Mouse (Mus musculus) large intestine, adult 2 months (tissue): Measurements from ENCODE around the gene Gpr146. TPM values are rescaled to one million over a fixed set of nuclear protein-coding genes. Genes with fewer than 3 reads are reported as not detected.
A peak's percentile ranks its signal among the peaks of the same experiment; 100 is the strongest.

Source experiments
- DNase-seq: peaks from one replicate; pipeline ENCODE4 v3.0.0-alpha.2; 2012; ENCODE audit warnings: low read depth, low spot score
- WGBS: fragments of 180-500 bp; shearing (Covaris S2); methylation state at CpG from one replicate; pipeline ENCODE4 v1.1.7; 2018; 5-methylcytosine and 5-hydroxymethylcytosine counted together
- polyA plus RNA-seq: library from polyadenylated mRNA; depleted of rRNA; stranded (reverse); fragments of >200 nt; gene quantifications from 2 replicates; pipeline ENCODE4 v1.2.3, GENCODE M21; 2012

Gpr146 gene
- polyA plus RNA-seq, 1 experiment: 4.4 TPM

DNA sequence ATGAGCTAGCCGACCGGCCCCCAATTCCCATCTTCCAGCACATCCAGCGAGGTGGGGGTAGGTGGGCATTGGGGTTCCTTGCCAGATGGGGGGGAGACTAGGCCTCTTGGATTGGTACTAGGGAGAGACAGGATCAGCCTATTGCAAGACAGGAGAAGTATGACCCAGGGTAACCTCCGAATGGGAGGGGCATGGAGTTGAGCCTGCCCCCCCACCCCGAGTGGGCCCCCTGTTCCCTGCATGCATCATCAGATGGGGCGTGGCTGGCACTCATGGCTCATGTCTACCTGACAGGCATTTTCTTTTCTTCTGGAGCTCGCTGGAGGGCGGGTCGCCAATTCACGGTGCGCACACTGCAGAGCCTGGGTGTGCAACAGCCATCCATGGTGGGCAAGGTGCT is 23.6 kb upstream of the Gpr146 start:
- 38% methylated on average over 11 of the region's 11 CpGs for WGBS
- no peak for DNase-seq

DNA sequence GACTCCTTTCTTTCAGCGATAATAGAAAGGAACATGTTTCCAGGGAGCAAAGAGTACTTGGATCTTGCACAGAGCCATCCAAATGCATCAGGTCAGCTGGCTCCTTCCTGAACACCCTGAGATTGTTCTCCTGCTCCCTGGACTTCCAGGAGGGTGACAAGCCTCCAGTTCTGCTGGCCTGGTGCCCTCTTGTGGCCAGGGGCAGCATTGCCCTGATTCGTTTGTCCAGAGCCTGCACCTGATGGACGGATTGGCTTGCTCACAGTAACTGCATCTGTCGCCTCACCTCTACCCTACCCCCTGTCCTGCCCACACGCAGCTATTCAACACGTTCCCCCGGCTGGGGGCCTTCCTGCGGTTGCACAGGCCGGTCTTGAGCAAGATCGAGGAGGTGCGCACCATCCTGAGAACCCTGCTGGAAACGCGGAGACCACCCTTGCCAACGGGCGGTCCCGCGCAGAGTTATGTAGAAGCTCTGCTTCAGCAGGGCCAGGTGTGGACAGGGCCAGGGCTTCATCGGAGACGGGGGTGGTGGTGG is 22.2 kb upstream of the Gpr146 start:
- 36% methylated on average over 19 of the region's 19 CpGs for WGBS

DNA sequence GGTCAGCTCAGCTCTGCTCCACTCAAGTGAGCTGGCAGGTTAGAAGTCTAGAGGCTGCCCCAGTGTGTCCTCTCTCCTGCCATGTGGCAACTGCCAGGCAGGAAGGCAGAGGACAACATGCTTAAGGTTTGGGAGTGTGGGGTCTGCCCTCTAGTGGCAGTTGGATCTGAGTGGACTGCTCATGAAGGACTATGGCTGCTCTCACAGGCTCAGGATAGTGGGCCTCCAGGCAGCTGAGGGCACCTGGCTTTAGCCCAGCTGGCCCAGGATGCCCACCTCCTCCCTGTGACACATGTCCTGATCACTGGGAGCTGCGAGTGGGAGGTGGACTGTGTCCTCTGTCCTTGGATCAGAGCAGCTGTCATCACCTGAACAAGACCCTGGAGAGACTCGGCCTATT is 18.8 kb upstream of the Gpr146 start:
- 61% methylated on average over 2 of the region's 2 CpGs for WGBS
- no peak for DNase-seq

More for the DNA sequence above, 22.2 kb upstream of the Gpr146 start:
- no peak for DNase-seq

DNA sequence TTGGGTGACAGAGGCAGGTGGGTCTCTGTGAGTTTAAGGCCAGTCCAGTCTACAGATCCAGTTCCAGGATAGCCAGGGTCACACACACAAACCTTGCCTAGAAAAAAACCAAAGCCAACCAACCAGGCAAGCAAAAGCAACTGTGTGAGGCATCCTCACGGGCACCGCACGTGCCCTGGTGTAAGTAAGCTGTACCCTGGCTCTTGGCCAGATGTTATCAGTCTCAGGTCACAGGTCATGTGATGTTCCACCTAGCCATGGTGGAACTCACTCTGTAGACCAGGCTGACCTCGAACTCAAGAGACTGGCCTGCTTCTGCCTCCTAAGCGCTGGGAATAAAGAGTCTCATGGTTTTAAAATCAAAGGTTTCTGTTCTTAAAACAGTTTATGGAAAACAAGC is 18.3 kb upstream of the Gpr146 start:
- 55% methylated on average over 5 of the region's 5 CpGs for WGBS
- DNase-seq: no peak

DNA sequence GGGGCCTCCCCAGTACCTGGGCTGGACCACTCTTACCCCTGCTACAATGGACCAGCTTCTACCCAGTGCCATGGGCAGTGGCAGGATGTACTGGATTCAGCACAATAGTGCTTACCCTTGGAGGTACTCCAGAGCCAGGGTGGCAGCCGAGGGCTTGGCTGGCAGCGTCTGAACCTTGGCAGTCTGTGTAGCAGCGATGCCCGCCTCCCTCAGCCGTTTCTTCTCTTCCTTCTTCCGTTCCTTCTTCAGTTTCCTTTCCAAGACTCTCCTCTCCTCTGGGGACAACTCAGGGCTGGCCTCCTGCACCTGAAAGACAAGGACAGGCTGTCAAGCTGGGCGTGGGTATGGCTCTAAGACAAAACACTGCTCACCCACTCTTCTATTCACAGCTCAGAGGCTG is 13.6 kb upstream of the Gpr146 start:
- no peak for DNase-seq
- 47% methylated on average over 7 of the region's 7 CpGs for WGBS

DNA sequence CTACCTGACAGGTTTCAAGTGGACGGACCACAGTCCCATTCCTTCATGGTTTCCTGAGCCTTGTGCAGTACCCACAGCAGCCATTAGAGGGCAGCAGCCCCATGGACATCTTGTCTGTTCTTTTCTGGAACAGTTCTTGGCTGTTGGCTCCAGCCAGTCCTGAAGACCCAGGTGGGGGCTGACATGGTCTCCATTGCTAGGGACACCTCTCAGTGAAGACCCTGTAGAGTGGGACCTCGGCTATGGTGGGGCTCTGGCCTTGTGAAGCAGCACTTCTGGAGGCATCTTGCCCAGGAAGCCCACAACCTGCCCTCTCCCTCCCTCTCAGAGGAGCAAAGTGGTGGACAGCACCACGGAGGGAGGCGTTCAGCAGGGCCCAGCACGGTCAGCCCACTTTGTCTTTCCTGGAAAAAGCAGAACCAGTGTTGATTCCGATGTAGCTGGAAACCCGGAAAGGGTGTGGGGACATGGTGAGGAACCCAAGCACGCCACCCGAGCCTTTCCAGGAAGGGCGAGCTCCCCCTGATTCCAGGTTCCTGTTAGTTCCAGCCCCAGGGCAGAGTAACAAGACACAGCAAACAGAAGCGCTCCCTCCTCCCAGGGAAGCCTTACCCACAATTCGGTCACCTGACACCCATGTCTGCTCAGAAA is 13.1 kb upstream of the Gpr146 start:
- 31% methylated on average over 12 of the region's 12 CpGs for WGBS
- peak; percentile 59 for DNase-seq

DNA sequence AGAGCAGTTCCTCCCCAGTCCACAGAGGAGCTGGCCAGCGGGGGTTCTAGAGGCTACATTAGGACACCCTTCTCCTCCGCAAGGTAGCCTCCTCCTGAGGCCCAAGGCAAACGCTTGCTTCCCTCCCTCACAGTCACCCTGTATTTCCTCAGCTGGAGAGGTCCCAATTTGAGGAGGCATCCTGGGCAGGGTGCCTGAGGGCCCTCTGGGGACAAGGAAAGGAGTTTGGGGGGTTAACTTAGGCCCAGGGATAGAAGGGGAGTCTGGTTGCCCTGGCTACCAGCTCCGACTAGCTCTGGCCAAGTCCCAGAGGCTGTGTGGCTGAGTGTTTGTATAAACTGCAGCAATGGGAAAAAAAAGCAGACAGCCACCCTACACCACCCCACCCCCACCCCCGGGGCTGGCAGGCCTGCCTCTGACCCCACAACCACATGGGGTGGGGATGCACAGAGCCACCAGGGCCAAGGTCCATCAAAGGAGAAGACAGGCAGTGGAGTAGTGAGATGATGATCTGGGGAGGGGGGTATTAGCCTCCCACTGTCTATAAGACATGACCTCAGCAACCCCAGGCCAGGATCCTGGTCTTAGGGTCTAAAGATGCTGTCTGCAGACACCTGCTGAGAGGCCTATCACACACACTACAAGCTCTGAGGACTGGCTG is 12.5 kb upstream of the Gpr146 start:
- WGBS: 48% methylated on average over 5 of the region's 5 CpGs

DNA sequence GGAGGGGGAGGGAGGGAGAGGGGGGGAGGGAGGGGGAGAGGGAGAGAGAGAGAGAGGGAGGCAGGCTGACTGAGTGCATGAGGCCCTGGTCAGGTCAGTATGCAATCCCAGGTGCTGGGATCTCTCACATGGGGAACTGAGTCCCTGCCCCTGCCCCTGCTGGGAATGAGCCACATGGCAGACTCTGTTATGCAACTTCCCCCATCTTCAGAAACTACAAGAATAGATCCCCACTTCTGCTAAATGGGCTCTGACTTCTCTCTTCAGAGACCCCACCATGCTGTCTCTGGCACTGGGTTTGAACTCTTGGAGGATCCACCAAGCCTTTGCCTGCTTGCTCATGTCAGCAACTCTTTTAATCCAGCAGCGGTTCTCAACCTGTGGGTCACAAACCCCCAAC is 11.7 kb upstream of the Gpr146 start:
- WGBS: 81% methylated on average over 1 of the region's 1 CpGs
- DNase-seq: no peak

More for the DNA sequence above, 12.5 kb upstream of the Gpr146 start:
- no peak for DNase-seq

DNA sequence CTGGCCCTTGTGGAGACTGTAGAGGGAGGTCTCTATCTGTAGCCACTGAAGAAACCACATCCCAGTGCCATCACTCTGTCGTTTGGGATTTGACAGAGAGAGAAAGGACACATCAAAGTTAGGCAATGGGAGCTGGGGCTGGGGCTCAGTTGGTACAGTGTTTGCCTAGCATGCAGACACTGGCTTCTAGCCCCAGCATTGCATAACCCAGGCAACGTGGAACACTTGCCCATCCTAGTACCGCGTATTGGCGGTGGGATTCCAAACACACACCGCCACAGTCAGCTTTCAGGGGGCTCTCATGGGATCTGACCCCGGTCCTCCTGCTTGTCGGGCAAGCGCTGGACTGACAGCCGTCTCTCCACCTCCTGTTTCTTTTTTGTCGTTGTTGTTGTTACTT is 11.0 kb upstream of the Gpr146 start:
- WGBS: 77% methylated on average over 11 of the region's 11 CpGs
- DNase-seq: no peak

DNA sequence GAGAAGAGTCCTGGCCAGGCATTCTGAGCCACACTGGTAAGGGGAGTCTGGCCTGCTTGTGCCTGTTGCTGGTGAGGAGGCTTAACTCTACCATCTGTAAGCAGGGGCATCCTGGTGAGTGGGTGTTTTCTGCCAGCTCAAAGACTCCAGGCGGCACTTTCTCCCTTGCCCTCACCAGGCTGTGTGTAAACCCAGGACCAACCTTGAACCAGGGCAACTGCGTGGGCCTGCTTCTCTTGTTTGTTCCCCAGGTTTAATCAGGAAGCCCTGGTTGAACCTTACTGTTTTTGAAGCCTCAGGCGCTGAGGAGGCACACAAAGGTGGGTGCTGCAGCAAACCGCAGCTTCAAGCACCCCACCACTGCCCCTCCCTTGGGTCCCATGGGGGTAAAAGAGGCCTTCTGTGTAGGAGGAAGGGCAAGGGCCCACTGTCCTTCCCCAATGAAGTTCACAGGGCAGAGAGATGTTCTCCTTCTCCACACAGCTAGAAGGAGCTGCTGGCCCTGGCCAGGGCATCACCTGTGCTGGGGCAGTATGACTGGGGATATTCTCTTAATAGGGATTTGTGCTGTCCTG is 9.5 kb upstream of the Gpr146 start:
- DNase-seq: no peak
- 84% methylated on average over 4 of the region's 4 CpGs for WGBS

DNA sequence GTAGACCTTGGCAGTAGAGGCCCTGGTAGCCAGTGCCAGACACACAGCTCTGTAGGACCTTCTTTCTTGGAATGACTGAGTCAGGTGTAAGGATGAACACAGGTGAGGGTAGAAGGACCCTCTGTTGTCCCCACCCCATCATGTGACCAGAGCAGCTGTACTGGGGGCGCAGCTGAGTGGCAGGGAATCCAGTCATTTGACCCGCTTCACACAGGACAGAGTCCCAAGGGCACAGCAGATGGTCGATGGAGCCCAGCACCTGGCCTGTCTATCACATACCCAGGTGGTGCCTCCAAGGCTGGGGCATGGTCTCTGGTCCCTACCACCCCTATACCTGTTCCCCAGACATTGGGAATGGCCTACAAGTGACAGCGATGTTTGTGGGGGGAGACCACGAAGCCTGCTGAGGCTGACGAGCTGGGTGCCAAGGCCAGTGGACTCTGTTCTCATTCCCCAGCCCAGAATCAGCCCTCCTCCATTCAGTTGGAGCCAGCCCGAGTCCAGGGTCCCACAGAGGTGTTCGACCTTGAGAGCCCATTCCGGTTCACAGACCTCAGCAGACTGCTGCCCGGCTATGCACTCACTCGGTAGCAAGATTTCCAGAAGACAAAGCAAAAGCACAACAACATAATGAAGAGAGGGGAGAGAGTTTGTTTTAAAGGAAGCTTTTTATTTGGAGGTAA is 8.7 kb upstream of the Gpr146 start:
- no peak for DNase-seq
- WGBS: 83% methylated on average over 11 of the region's 11 CpGs

DNA sequence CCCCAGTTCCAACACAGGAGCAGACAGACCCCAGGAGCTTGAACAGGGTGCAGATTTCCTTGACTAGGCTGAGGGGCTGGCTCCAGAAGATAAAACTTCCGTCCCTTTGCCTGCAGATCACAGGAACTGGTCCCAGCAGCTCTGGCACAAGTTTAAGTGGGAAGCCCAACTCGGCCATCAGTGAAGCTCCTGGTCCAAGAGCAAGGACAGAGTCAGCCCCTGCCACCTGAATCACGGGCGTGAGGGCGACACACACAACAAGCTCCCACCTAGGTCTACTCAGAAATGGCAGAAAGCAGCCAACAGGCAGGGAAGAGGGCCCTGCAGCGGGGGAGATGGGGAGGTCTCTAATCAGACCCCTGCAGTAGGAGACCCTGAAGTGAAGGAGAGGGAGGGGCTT is 7.2 kb upstream of the Gpr146 start:
- no peak for DNase-seq
- WGBS: 86% methylated on average over 6 of the region's 6 CpGs

DNA sequence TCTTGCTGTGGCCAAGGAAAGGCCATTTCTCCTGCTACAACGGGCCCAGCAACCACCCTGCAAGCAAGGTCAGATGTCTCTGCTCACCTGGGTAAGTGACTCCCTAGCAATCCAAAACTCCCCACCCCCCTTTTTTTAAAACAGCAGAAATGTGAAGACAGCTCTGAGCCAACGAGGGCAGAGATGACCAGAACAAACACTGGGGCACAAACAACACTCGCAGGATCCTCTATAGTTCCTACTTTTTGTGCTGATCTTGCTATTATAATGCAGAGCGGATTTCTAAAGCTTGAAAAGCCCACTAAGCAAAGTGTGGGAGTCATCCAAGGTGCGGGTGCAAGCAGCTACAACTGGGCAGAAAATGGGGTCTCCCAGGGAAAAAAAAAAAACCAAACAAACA is 6.4 kb upstream of the Gpr146 start:
- DNase-seq: no peak
- WGBS: 85% methylated on average over 5 of the region's 5 CpGs

DNA sequence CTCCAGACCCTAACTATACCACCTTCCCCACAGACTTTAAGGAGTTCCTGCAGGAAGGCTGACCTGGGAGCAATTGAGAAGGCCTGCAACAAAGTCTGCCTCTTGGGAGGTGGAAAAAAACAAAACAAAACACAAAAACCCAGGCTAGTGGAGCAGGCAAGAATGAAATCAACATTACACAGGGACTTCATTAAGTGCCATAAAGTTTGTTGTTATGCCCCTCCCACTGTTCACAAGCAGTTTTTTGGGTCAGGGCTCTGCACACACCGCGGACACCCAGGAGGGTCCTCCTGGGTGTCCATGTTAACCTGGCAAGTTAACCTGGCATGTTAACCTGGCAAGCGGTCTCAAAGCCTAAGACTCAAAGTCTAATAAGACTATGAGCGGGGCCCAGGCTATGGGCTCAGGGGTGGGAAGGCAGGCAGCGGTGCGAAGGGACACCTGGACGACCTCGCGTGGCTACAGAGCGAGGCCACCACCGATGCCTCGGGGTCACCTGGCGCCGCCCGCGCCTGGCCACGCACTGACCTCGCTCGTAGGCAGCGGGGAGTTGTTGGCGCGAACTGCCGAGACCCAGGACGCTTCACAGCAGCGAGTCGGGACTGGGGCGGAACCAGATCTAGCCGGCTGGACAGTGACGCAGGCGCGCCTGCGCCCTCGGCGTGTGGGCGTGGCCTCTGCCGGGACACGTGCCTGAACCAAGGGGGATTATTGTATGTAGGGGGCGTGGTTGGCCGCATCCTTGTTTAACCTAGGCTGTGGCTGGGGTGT is 5.7 kb upstream of the Gpr146 start:
- peak; percentile 70 for DNase-seq
- WGBS: under 1% methylated on average over 39 of the region's 39 CpGs

DNA sequence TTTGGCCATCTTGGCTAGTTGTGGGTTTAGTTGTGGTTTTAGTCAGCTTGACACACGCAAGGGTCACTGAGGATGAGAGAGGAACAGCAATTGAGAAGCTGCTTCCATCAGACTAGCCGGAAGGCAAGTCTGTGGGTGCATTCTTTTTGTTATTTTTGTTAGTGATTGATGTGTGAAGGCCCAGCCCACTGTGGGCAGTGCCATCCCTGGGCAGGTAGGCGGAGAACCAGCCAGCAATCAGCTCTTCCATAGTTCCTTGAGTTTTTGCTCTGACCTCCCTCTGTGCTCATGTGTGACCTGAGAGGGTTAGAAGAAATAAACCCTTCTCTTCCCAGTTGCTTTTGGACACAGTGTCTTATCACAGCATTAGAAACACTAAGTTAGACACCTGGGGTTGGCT is 4.4 kb upstream of the Gpr146 start:
- WGBS: 79% methylated on average over 3 of the region's 3 CpGs
- DNase-seq: no peak

DNA sequence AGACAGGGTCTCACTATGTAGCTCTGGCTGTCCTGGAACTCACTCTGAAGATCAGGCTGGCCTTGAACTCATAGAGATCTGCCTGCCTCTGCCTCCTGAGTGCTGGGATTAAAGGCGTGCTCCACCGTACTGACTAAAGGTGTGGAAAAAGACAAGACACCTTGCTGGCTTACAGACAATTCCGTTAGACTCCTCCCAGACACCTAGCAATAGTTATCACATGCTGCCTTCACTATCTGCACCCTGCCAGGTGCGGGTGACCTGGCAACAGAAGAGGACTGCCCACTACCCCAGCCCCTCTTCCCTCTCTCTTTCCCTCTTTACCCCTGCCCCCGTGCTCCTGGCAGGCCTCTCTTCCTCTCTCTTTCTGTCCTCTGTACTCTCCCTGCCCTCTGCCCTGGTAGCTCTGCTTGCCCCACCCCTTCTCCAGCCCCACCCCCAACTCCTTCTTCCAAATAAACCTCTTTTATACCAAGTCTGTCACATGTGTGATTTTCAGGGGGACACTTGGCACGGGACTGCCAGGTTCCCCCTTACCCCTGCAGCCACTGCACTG is 3.5 kb upstream of the Gpr146 start:
- DNase-seq: no peak
- WGBS: 36% methylated on average over 6 of the region's 6 CpGs

DNA sequence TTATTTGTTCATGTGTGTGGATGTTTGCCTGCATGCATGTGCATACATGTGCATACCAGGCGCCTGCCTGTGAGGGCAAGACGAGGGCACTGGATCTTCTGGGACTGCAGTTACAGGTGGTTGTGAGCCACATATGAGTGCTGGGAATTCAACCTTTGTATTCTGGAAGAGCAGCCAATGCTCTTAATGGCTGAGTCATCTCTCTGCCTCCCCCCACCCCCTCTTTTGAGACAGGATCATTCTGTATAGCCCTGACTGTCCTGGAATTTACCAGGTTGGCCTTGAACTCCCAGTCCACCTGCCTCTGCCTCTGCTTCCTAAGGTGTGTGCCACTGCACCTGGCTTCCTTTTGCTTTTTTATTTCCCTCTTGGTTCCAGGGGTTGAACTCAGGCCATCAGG is 2.7 kb upstream of the Gpr146 start:
- WGBS: 56% methylated on average over 2 of the region's 2 CpGs
- no peak for DNase-seq

DNA sequence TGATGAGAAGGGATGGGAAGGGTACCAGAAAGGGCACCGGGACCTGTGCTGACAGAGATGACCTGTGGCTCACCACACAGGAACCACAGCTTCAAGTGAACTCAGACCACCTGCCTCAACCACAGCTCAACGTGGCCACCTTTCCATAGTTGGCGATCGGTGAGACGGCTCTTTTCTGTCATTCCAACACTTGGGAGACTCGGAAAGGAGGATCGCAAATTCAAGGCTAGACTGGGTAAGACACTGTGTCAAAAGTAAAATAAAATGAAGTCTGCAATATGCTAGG is 717 bp downstream of the Gpr146 start:
- no peak for DNase-seq
- WGBS: 87% methylated on average over 7 of the region's 7 CpGs

DNA sequence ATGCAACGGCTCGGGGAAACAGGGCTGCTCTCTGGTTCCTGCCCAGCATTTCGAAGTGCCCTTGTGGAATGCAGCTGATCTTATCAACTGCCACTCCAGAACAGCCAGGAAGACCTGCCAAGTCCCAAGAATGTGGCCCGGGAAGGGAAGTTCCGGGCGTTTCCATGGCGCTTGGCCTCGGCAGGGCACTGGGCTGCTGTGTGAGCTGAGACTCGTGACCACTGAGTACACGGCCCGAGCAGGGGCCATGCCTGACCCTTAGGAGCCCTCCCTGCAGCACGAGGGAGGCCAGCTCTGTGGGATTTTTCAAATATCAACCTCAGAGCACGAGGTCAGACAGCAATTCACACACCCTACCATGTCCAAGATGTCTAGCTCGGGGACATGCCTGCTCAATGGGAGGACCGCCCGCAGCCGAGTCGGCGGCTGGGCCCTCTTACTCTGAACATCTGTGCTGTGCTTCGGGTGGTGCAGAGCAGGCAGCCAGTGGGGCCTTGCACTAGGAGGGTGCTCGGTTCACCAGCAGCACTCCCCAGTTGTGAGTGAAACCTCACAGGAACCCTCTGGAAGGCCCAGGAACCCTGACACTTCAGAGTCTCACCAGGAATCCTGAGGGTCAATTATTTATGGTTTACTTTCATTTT is 1.6 kb downstream of the Gpr146 start:
- WGBS: 23% methylated on average over 21 of the region's 21 CpGs
- DNase-seq: no peak
